Mouse (Mus musculus) regulatory T cell (primary cell): ENCODE data around the gene Gm20696.

Source experiments
- in situ Hi-C: fragments of 300-600 bp; cut with MboI, MseI; formaldehyde crosslinking; loops from one replicate; pipeline ENCODE4 v1.15.1; 2025; ENCODE audit warnings: high pct_unique_total_duplicates

The Gm20696 gene

DNA sequence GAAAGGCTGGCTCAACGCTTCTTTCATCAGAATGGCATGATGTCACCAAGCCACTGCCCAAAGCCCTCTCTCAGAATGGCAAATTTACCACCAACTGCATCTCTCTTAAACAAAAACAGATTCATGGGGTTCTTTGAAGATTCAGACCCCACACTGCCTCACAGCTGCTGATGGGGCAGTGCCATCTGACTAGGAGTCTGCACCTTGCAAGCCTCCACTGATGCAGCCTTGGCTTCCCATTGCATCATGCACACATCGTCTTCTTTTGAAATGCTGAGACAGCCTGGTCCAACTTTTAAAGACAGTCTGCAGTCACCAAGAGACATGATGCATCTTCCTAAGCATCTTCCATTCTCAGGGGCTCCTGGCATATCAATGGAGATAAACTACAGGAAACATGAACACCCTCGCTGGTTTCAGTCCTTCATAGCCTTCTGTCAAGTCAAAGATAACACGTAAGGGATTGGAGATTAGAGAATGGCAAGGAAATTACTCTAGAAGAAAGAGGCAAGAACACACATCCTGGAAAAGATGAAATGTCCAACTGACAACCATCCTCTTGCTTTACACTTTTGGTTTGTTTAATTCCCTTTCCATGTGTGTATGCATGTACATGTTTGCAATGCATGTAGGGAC lies 298.4 kb downstream of the Gm20696 start:
- in situ Hi-C loops = loop anchor here (10.0 kb wide), 1 partner anchor 557 kb away; no protein-coding TSS in a partner anchor

DNA sequence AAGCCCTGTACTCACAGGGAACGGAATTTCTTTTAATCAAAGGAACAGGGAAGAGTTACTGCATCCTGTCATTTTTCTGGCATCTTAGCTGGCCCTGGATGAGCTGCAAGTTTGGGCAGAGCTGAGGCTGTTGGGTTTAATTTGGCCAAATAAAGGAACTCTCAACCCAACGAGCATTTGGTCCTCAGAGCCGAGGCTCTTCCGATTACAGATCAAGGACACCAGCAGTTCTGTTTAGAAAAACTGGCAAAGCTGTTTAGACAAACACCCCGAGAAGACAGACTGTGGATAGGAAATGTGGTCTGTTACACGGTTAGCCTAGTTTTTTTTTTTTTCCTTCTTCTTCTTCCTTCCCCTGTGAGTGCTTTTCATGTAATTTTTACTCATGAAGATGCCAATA lies 302.1 kb downstream of the Gm20696 start:
- in situ Hi-C loops = loop anchor here (10.0 kb wide), 1 partner anchor 560 kb away; no protein-coding TSS in a partner anchor

DNA sequence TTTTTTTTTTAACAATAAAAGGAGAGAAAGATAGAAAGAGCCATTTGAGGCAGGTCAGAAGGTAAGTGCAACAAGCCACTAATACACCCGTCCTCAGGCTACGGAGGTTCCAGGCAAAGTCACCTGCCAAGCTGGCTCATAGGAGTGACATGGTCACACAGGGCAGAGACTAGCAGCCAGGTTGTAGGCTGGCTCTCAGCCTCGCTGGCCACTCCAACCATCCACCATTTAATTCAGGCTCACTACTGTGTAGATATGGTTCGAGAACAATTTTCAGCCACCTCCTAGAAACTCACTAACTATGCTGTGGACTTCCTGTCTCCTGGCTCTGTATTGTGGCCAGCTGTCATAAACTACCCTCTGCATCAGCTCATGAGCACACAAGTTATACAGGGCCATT lies 306.0 kb downstream of the Gm20696 start:
- in situ Hi-C loops = loop anchor here (10.0 kb wide), 1 partner anchor 564 kb away; no protein-coding TSS in a partner anchor

DNA sequence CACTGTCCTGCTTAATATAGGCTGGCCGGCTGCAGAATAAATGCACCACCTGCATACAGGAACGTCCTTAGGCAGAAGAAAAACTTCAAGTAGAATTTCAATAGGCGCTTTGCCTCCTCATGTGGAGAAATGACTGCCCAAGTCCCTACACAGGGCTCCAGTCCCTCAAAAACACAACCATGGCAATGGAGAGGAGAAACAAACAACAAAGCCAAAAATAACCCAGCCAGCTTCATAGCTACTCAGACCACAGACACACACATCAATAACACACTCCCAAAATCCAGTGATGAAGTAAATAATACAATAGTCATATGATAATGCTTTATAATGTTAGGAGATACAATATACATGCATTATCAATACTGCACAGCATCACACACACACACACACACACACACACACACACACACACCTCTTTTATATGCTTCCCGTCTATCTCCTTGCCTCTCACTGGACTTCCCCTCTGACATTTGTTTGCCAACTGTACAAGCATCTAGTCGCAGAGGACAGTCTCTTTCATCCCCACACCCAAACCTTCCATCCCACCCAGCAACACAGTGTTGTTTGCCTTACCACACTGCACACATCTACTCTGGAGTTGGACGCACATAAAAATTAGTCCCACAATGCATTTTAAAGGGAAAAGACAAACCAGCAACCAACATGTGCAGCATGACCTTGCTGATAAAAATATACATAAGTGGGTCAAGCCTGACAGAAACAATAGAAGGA lies 306.7 kb downstream of the Gm20696 start:
- in situ Hi-C loops = loop anchor here (10.0 kb wide), 1 partner anchor 565 kb away; no protein-coding TSS in a partner anchor

DNA sequence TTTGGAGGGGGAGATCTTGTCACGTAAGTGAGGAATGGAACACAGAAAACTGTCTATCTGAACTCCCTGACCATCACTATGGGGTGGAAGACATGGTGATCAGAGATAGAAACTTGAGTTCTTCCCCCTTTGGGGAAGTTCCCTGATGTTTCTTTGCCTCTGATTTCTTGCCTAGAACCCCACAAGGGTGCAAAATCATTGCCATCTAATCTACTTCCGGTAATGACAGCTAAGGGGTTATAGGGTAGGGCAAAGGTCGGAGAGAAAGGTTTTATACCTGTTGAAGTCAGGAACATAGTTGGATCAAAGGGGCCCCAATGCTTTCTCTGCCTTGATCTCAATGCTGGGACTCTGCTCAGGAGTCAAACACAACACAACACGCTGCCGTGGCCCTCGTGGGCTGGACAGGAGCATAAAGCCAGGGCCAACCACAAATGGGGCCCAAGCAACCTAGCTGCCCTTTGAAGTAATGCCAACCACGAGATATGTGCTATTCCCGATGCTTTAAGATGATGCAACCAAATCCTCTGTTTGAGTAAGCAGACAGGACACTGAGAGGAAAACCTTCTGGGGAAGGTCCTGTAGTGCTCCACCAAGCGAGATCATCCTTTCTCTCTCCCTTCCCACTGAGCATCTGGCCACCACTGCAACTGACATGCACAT lies 307.4 kb downstream of the Gm20696 start:
- in situ Hi-C loops = no loop called here

DNA sequence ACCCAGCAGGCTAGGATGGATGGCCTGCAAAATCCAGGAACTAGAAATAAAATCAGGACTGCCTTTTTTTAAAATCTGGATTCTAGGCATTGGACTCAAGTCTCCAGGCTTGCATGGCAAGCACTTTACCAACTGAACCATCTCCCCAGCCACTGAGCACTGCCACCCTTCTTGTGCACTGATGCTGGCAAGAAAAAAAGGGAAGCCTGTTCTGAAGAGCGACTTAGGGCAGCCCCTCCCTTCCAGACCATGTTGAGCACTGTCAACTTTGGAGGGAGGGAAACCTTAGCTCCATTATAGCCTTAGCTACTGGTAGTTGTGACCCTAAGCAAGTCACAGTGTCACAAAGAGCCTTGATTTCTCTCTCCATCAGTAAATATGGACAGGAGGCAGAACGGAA lies 308.7 kb downstream of the Gm20696 start:
- in situ Hi-C loops = no loop called here

DNA sequence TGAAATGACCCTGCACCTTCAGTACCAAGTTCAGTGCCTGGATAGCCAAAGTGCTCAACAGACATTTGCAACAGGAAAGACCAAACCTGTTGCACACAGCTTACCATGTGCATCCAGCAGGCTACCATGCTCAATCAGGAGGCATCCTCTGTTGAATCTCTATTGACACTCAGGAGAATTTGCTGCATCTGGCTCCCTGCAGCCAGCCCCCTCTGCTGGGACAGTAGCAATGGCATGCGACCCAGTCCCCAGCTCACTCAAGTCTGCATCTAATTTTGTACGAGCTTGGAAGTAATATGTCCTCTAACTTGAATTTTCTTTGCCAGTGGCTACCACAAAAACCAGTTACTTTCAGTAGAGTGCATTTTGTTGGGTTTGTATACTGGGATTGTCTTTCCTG lies 312.3 kb downstream of the Gm20696 start:
- in situ Hi-C loops = loop anchor here (5.0 kb wide), 1 partner anchor 47 kb away; no protein-coding TSS in a partner anchor

DNA sequence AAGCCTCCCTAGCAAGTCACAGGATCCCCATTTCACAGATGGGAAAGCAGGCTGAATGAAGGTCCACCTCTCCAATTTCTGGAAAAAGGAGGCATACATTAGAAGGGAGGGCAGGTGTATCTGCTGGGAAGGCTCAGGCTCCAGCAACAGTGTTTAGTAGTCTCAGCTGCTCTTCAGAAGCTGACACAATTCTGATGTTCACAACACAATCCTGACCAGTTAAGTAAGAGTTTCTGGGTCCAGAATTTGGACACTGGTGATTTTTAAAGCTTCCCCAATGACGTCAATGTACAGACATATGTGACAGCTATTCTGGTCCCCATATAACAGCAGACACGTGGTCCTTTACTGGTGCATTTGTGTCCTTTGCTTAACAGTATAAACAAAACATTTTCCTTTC lies 313.2 kb downstream of the Gm20696 start:
- in situ Hi-C loops = loop anchor here (5.0 kb wide), 1 partner anchor 46 kb away; no protein-coding TSS in a partner anchor

DNA sequence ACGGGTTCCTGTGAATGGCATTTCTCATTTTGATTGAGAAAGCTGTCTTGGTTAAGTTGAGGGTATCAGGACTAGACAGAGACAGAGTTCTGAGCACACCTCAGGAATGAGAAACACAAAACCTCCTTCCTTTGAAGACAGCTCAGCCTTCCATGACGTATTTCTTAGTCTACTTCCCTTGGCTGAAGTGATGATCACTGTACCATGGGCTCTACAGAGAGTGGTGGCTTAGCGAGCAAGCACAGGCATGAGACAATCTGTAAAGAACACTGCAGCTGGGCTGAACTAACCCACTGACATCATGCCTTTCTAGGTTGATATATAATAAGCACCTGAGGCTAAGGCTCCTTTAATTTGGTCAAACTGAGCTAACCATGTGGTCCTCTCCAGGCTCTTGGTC lies 316.0 kb downstream of the Gm20696 start:
- in situ Hi-C loops = loop anchor here (5.0 kb wide), 1 partner anchor 43 kb away; no protein-coding TSS in a partner anchor

DNA sequence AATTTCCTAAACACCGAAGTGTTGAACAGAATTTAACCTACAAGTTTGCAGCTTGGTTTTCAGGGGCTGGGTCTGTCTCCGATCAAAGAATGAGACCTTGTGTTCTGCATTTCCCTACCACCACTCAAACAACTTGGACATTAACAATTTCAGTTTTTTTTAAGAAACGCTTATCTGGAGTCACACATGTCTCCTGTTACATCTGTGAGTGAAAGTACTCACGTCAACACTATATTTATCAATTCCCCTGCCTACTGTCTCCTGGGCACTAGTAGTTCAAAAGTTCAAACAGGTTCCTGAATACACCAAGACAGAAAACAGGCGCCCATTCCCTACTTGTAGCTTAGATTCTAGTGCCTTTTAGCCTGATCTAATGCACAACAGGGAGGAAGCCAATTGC lies 316.4 kb downstream of the Gm20696 start:
- in situ Hi-C loops = loop anchor here (5.0 kb wide), 1 partner anchor 43 kb away; no protein-coding TSS in a partner anchor

DNA sequence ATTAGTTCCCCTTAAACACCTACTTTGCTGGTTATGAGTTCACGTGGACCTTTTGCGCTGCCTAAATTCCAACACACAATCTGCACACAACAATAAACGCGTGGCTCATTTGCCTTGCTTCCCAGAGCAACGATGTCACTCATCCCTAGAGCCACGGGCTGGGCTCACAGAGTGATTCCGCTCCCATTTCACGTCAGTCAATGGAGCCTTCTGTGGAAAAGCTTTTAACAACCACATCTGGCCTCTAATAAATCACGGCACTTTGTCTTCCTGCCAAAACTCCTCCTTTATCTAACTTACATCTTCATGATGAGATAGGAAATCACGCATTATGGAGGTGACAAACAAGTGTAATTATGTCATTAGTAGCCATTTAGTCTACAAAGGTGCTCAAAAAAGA lies 318.8 kb downstream of the Gm20696 start:
- in situ Hi-C loops = no loop called here

DNA sequence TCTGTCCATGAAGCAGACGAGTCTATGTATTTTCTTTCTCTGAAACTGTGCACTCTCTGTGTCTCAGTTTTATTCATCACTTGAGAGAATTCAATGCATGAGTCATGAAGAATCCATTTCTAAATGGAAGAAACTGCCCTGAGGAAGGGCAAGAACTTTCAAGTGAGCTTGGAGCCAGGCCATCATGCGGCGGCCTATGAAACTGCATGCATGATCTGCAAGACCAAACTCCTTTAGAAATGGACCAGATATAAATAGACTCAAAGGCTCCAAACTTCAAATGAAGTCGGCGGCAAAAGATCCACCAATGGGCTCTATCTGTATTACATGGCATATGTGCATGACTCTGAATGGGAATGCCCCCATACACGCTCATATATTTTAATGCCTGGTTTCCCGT lies 321.6 kb downstream of the Gm20696 start:
- in situ Hi-C loops = no loop called here

DNA sequence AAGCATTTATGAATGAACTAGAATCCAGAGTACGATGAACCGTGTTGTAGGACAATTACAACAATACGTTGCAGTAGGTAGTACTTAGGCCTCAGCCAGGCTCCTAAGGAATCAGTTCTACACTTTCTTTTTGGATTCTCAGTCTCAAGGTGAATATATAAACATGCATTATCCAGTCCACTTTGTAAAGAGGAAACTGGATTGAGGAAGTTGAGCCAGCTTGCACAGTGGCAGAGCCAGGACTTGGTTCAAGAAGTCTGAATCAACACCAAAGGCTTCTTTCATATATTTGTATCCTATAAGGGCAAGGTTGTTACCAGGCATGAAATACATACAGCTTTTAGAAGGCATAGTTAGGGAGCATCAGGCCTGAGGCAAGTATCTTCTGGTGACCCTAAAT lies 322.2 kb downstream of the Gm20696 start:
- in situ Hi-C loops = no loop called here

DNA sequence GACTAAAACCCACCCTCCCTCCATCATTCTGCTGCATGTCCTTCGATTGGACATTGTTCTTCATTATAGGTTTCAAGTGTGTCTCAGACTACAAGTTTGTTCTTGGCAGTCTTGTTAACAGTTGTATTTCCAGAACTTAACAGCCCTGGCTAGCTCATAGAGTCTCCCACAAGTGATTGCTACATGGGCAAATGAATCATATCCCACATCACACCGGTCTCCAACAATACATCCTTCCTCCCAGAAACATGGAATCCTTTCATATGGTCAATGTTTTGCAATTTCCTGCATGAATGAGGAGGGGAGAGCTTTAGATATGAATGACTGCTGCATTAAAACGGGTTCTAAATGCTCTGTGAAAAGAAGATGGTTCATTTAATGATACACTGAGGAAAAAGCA lies 322.8 kb downstream of the Gm20696 start:
- in situ Hi-C loops = no loop called here

DNA sequence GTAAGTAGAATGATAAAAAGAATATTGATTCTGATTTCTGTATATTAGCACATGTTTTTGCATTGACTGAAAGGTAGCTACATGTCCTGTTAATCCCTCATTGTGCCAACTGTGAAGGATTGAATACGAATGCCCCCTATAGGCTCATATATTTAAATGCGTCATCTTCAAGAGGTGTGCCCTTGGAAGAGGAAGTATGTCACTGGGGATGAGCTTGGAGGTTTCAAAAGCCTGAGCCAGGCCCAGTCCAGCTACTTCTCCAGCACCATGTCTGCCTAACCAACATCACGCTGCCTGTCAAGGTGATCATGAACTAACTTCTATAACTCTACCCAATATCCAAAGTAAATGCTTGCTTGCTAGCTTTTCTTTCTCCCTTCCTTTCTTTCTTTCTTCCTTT lies 324.2 kb downstream of the Gm20696 start:
- in situ Hi-C loops = no loop called here

DNA sequence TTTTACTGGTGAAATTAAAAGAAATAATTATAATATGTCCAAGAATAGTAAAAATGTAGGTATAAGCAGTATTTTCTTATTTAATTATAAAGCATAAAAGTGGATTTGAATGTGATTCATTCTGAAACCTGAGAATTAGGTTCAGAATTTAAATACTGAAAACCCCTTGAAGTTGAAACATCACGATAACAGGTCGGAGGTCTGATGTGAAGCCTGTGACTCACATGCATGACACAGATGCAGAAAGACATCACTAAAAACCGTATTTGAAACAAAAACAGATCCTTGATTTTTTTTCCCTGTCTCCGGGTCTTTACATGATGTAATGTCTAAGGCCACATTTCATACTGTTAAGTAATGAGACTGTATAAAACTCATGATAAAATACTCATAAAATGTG lies 325.7 kb downstream of the Gm20696 start:
- in situ Hi-C loops = no loop called here

DNA sequence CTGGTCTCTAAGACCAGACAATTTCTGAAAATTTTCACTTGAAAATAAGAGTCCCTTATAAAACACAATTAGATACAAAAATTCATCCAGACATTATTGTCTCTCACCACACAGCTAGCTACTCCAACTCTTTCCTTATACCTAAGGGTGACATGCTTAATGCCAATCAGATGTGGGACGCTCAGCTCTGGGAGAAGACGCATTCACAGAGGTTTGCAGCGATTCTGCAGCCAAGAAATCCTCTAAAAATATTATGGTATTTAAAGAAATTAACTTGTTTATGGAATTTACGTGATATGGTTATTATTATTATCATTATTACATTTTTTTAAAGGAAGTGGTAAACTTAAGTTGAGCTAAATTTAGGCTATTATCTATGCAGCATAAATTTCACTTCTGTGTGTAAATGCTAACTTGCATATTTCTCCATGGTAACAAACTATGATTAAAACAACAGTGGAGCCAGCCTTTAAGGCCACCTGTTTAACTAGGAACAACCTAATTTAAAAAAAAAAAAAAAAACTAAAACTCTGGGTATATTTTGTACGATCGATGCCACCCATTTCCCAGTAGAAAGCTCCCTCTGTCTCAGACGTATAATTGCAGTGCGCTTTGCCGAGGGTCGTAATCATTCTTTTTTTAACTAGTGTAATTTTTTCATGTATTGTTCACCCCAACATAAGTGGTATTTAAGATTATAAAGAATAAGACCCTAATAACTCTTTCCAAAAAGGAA lies 326.4 kb downstream of the Gm20696 start:
- in situ Hi-C loops = loop anchor here (5.0 kb wide), 1 partner anchor 47 kb away; no protein-coding TSS in a partner anchor

DNA sequence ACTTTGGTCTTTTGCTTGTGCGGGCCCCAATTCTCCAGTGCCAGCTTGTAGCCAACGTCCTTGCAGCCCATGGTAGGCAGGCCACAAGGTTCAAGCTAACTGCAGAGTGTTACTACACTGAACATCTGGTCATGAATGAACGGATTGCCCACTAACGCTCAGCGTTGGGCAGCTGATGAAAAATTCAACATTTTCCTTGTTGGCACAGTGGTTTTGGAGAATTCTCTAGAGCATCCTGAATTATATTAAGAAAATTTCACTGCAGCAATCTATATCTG lies 327.3 kb downstream of the Gm20696 start:
- in situ Hi-C loops = loop anchor here (5.0 kb wide), 1 partner anchor 48 kb away; no protein-coding TSS in a partner anchor

DNA sequence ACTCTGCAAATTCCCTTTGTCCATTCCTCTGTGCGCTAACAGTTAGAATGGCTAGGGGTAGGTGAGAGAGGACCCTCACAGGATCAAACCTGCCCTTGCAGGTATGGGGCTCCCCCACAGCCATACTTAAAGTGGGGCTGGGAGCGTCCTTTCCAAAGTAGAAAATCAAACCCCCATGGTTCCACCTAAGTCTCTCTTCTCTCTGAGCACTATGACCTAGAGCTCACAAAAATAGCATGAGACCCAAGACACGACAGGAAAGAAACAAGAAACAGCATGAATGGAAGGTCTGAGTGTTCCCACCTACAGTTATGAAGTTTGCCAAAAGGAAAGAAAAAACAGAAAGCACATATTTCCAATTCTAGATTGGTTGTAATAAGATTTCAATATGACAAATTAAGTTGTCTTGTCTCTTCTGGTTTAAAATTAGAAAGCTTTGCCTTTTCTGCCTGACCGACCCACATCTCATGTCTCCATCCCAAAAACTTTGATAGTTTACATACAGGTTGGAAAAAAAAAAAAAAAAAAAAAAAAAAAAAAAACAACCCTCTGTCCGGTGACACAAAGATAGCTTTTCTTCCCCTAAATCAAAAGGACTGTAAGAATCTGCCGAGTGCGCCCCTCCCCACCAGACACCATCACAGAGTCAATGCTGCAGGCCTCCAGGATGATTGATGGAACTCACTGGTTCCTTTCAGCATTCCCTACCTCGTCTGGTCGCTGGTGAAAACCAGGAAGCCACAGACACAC lies 327.8 kb downstream of the Gm20696 start:
- in situ Hi-C loops = loop anchor here (5.0 kb wide), 1 partner anchor 49 kb away; no protein-coding TSS in a partner anchor

DNA sequence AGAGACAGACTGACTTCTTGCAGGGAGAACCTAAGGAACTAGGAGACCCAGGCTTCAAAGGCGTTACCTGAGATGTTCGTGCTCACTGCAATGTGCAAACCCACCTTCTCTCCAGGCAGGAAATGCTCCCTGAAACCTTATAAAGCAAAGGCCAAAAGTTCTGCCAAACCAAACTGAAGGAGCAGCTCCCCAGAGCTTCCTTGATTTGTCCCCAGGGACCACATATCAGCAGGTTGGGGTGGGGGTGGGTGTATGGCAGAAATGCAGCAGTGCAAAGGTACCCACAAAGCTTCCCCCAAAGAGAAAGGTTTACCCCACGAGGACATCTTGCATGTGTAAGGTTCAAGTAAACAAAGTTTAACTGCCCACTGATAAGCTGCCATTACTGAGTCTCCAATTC lies 328.4 kb downstream of the Gm20696 start:
- in situ Hi-C loops = loop anchor here (5.0 kb wide), 1 partner anchor 49 kb away; no protein-coding TSS in a partner anchor

DNA sequence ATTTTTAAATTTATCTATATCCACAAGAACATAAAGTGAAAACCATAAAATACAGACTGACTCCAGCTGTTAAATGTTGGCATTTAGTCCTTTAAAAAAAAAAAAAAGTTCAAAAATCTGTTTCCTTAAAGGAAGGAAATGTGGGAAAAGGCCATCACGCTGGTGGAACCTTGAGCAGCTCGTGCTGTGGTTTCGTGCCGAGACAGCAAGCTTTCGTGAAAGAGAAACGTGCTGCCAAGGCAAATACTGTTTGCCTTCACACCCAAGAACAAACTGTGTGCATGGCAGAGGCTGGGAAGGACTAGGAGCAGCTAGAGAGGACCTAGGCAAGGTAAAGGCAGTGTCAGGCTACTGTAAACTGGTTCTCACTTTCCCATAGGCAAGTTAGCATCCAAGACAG lies 329.0 kb downstream of the Gm20696 start:
- in situ Hi-C loops = loop anchor here (5.0 kb wide), 1 partner anchor 50 kb away; no protein-coding TSS in a partner anchor
